Mouse (Mus musculus) intestine, embryonic 16.5 days (tissue): ENCODE data around the gene Ctsh. TPM values are rescaled to one million over a fixed set of nuclear protein-coding genes. Genes with fewer than 3 reads are reported as not detected.

ENCODE experiments used
- polyA plus RNA-seq: library from polyadenylated mRNA; unstranded; fragments of >200 nt; fragmentation: Nextera tagmentation; extraction: Ambion mirVana; gene quantifications from 2 replicates; pipeline ENCODE4 v1.2.1, GENCODE M21; 2015

Gene Ctsh
- polyA plus RNA-seq, 1 experiment from 2014 or later = 56.9 TPM

Other genes with a start within 250 kb of the Ctsh start
- gene Rasgrf1, start 144.2 kb upstream of the Ctsh start, polyA plus RNA-seq = 0.12 and 0.20 TPM in 2 replicates
- gene Morf4l1, start 60.6 kb downstream of the Ctsh start, polyA plus RNA-seq = 281 and 302 TPM in 2 replicates
- gene Adamts7, start 108.9 kb downstream of the Ctsh start, polyA plus RNA-seq = 11.7 TPM in 2 replicates
- gene Tbc1d2b, start 216.7 kb downstream of the Ctsh start, polyA plus RNA-seq = 9.3 and 11.0 TPM in 2 replicates